Mouse (Mus musculus) embryo, embryonic 11 days (tissue): ENCODE measurements at regions not wholly inside any gene's neighbourhood (a gene's known extent, or its start where the extent isn't known, plus 50 kb on each side); places are given as distances from the start of the nearest gene placed in this dataset.

Experiments
- DNase-seq: peaks from one replicate; pipeline ENCODE4 v3.0.0-alpha.2; 2015

GRCm38 (mm10) chr11:84760622-84761196, 58.6 kb downstream of the Mrm1 start:
- DNase-seq = peak; percentile 74

- DNase-seq = no peak
Observed at GRCm38 (mm10) chr11:84759478-84759986, 59.8 kb downstream of the Mrm1 start.

GRCm38 (mm10) chr11:84752007-84752406, 67.3 kb downstream of the Mrm1 start:
- DNase-seq = no peak

- peak; percentile 42 for DNase-seq
Observed at GRCm38 (mm10) chr11:84749490-84750349, 69.6 kb downstream of the Mrm1 start.

GRCm38 (mm10) chr11:84738769-84739589, 80.3 kb downstream of the Mrm1 start:
- no peak for DNase-seq

- no peak for DNase-seq
Observed at GRCm38 (mm10) chr11:84738128-84738527, 81.2 kb downstream of the Mrm1 start.

GRCm38 (mm10) chr11:84731890-84732289, 87.4 kb downstream of the Mrm1 start:
- DNase-seq = no peak

- peak; percentile 54 for DNase-seq
Observed at GRCm38 (mm10) chr11:84730218-84730617, 89.1 kb downstream of the Mrm1 start.

- peak; percentile 85 for DNase-seq
Observed at GRCm38 (mm10) chr11:84729189-84729588, 90.1 kb downstream of the Mrm1 start.

- no peak for DNase-seq
Observed at GRCm38 (mm10) chr11:84725936-84726613, 93.2 kb downstream of the Mrm1 start.

- DNase-seq = peak; percentile 46
Observed at GRCm38 (mm10) chr11:84725177-84725792, 94.0 kb downstream of the Mrm1 start.

- peak; percentile 80 for DNase-seq
Observed at GRCm38 (mm10) chr11:84724080-84724479, 95.2 kb downstream of the Mrm1 start.

- DNase-seq = no peak
Observed at GRCm38 (mm10) chr11:84722658-84723201, 96.6 kb downstream of the Mrm1 start.

GRCm38 (mm10) chr11:84721979-84722378, 97.3 kb downstream of the Mrm1 start:
- peak; percentile 41 for DNase-seq

GRCm38 (mm10) chr11:84721150-84721549, 98.2 kb downstream of the Mrm1 start:
- no peak for DNase-seq

- no peak for DNase-seq
Observed at GRCm38 (mm10) chr11:84719781-84720180, 99.5 kb downstream of the Mrm1 start.

- no peak for DNase-seq
Observed at GRCm38 (mm10) chr11:84712731-84713130, 106.6 kb downstream of the Mrm1 start.

- no peak for DNase-seq
Observed at GRCm38 (mm10) chr11:84711886-84712285, 107.4 kb downstream of the Mrm1 start.

- no peak for DNase-seq
Observed at GRCm38 (mm10) chr11:84708222-84708730, 111.0 kb downstream of the Mrm1 start.

- DNase-seq = peak; percentile 59
Observed at GRCm38 (mm10) chr11:84707772-84708171, 111.5 kb downstream of the Mrm1 start.

GRCm38 (mm10) chr11:84706692-84707091, 112.6 kb downstream of the Mrm1 start:
- peak; percentile 18 for DNase-seq
